Mouse (Mus musculus) cortical plate, adult 2 months (tissue): Measurements from ENCODE around the gene Ciao2b.

Source experiments
- CTCF ChIP-seq: fragments of 200-500 bp; IDR thresholded peaks from 2 replicates; pipeline ENCODE4 v1.5.1; 2011; ENCODE audit warnings: mild to moderate bottlenecking, control low read depth, low read length; ENCODE audit not compliant: insufficient read depth; ENCODE audit errors: extremely low read depth
- POLR2A ChIP-seq: fragments of 200-500 bp; IDR thresholded peaks from 2 replicates; pipeline ENCODE4 v1.6.1; 2011; ENCODE audit warnings: mild to moderate bottlenecking, low read length, control low read depth; ENCODE audit not compliant: insufficient read depth; ENCODE audit errors: extremely low read depth

DNA sequence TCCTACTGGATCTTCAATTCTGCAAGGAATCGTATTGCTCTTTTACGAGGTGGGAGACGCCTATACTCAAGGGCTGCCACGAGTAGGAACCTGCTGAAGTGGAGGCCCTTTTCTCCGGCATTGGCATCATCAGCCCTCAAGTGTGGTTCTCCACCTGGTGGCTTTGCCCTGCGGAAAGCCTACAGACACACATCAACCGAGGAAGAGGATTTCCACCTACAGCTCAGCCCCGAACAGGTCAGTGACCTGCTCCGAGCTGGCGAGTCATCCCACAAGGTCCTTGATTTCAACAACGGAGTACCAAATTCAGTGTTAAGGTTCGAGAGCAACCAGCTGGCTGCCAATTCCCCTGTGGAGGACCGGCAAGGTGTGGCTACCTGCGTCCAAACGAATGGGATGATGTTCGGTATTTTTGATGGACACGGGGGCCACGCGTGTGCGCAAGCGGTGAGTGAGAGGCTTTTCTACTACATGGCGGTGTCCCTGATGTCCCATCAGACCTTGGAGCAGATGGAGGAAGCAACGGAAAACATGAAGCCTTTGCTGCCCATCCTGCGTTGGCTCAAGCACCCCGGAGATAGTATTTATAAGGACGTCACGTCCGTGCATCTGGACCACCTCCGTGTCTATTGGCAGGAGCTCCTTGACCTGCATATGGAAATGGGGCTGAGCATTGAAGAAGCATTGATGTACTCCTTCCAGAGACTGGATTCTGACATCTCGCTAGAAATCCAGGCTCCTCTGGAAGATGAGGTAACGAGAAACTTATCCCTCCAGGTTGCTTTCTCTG is 48.0 kb downstream of the Ciao2b start:
- no peak for TF ChIP-seq POLR2A
- TF ChIP-seq CTCF, result no peak
